Mouse (Mus musculus) spleen, postnatal 4 days (tissue): ENCODE data around the gene Aagab.

Experiments
- DNase-seq, 2 experiments: peaks; one replicate each; pipeline ENCODE4 v3.0.0; 2022; ENCODE audit warnings: low spot score in 2 of 2

The Aagab gene

GRCm38 (mm10) chr9:63672797-63673493, 70.5 kb downstream of the Aagab start:
- no peak for DNase-seq

GRCm38 (mm10) chr9:63673494-63673805, 71.0 kb downstream of the Aagab start:
- no peak for DNase-seq

DNA sequence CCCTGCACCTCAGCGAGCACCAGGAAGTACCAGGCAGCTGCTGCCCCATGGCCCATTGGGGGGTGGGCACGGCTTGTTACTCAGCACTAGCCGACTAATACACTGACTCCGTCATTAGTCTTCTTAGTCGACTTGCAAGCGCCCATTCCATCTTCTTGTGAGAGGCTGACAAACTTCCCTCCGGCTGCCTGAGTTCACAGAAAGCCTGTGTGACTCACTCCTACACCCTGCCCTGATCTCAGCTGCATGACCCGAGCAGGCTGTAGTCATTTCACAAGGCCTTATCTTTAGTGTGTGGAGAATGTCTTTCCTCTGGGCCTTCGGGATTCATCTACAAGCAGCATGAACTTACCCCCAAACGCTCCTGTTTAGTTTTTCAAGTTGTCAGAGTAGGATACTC, 72.2 kb downstream of the Aagab start:
- no peak for DNase-seq

- DNase-seq: no peak
These were observed 75.2 kb downstream of the Aagab start for GRCm38 (mm10) chr9:63677621-63678020.

DNA sequence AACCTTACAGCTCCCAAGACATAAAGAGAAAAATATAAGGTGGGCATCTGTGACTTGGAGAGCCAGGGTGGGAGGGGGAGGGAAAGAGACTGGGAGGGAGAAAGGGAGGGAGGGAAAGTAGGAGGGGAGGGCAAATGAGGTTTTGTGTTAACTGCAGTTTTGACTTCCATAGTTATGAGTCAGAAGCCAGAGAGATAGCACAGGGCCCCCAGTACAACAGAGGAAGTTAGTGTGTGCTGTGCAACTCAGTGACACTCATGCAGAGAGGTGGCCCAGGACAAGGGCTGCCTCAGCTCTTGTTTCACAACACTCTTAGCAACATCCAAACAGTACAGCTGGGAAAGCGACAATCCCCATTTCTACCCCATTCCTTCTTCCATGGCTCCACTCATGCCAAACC, 75.6 kb downstream of the Aagab start:
- DNase-seq: no peak

GRCm38 (mm10) chr9:63682301-63682700, 79.8 kb downstream of the Aagab start:
- DNase-seq: no peak

DNA sequence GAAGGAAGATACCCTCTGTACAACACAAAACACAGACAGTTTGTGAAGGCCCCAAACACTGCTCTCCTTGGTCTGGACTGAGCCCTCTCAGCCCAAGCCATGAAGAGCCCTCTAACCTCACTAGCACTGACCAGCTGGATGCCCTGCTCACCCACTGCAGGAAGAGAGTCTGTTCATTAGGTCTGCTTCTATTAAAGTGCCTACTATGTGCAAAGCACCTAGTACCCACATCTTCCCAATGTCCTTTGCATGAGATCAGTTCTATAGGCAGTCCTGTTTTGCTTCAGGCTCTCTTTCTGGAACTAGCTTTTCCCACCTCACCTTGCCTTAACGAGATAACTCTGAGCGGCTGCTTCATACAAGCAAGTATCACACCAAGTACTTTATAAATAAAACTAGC, 80.5 kb downstream of the Aagab start:
- no peak for DNase-seq

DNA sequence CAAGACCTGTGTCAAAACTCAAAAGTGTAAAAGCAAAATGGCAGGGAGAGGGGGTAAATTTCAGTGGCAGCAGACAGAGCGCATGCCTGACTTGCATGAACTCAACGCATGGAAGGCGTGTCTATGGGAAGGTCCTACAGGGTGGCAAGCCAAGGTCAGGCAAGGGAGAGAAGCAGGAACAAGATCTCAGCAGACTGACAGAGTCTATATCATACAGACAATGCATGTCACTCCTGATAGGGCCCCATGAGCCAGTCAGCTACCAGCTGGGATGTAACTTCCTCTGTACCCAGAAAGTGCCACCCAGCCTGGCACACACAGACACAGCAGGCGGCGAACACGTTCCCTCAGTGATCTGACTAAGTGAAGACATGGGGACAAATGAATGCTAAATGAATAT, 81.8 kb downstream of the Aagab start:
- DNase-seq: no peak

DNA sequence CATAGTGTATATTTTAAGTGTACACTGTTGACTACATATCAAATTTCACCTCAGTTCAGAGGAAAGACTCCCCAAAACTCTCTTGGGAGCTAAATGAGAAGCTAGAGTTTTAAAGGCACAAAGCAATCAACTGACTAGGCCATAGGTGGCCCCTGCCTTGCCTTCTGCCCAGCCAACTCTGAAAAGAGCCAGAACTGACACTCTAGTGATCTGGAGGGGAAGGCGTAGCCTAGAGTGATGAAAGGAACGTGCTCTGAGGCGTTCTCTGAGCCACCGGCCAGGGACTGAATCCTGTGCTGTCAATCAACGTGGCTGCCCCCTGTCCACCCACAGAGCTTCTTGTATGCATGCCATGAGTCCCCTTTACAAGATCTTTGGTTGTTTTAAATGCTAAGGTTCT, 82.9 kb downstream of the Aagab start:
- DNase-seq: no peak

DNA sequence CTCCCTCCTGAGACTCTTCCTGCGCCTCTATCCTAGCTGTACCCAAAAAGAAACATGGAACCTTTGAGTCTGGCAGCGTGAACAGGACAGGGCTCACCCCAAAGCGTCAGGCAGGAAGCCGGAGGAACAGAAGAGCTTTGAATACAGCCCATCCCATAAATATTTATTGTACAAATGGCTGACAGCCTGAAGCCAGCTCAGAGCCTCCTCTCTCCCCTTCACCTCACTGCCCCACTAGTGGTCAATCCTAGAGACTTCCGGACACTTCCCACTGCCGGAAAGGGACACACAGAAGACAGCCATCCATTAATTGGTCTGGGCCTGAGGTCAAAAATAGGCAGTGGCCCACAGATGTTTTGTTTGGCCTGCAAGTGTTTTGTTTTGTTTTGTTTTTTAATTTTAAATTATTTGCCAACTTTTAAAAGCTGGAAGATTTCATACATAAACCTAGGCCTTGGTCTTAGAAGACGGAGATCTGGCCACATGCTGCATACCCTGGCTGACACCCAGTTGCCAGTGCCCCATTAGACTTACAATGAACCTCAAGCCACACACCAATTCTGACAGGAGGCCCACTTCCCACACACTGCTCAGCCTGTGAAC, 85.1 kb downstream of the Aagab start:
- DNase-seq: no peak

- no peak for DNase-seq
These were observed 88.1 kb downstream of the Aagab start for GRCm38 (mm10) chr9:63690511-63690910.

- no peak for DNase-seq
These were observed 89.5 kb downstream of the Aagab start for GRCm38 (mm10) chr9:63691960-63692359.
